Mouse (Mus musculus): ENCODE measurements around the gene Eva1b. TPM values are rescaled to one million over a fixed set of nuclear protein-coding genes. Genes with fewer than 3 reads are reported as not detected.
A peak's percentile ranks its signal among the peaks of the same experiment; 100 is the strongest.

Eva1b gene
- polyA plus RNA-seq, 1 experiment from 2014 or later: 42.5 TPM

- Histone ChIP-seq H3K9me3 (ENCODE audit: control insufficient read depth, low read length) (no peaks in the 10 kb centered on the region), H3K4me1 (ENCODE audit: control insufficient read depth, insufficient read depth, low read length) (peaks cover 31% of the 10 kb centered on the region), H3K27me3 (ENCODE audit: control insufficient read depth, insufficient read depth, low read length) (no peaks in the 10 kb centered on the region), H3K4me2 (ENCODE audit: low read depth) (no peak overlapping the region), H3K4me3 (ENCODE audit: low read depth, low read length) (no peak overlapping the region), H3K27ac (ENCODE audit: low read depth, low read length) (no peak overlapping the region), H3K36me3 (ENCODE audit: control insufficient read depth, insufficient read depth, low read length) (no peaks in the 10 kb centered on the region), H3K9ac (ENCODE audit: low read length) (no peak overlapping the region)
- 70% methylated on average over 8 of the region's 8 CpGs for WGBS
- no peak for ATAC-seq (ENCODE audit: insufficient read depth, low FRiP score, low TSS enrichment)
- DNase-seq (ENCODE audit: low spot score): no peak
Observed at GRCm38 (mm10) chr4:126108061-126108740, 39.3 kb upstream of the Eva1b start.

- WGBS: 82% methylated on average over 10 of the region's 10 CpGs
- Histone ChIP-seq H3K4me3 (ENCODE audit: low read depth, low read length) (no peak overlapping the region), H3K27me3 (ENCODE audit: control insufficient read depth, insufficient read depth, low read length) (no peaks in the 10 kb centered on the region), H3K4me2 (ENCODE audit: low read depth) (no peak overlapping the region), H3K9me3 (ENCODE audit: control insufficient read depth, low read length) (no peaks in the 10 kb centered on the region), H3K36me3 (ENCODE audit: control insufficient read depth, insufficient read depth, low read length) (no peaks in the 10 kb centered on the region), H3K4me1 (ENCODE audit: control insufficient read depth, insufficient read depth, low read length) (peaks cover 25% of the 10 kb centered on the region), H3K27ac (ENCODE audit: low read depth, low read length) (0 out of 2 replicates have a peak overlapping the region, but pooled peaks have one; percentile 24), H3K9ac (ENCODE audit: low read length) (no peak overlapping the region)
- ATAC-seq (ENCODE audit: insufficient read depth, low FRiP score, low TSS enrichment) (no peak), DNase-seq (ENCODE audit: low spot score) (no peak)
Observed at GRCm38 (mm10) chr4:126109613-126110373, 37.8 kb upstream of the Eva1b start.

- Histone ChIP-seq H3K4me1 (ENCODE audit: control insufficient read depth, insufficient read depth, low read length) (peaks cover 18% of the 10 kb centered on the region), H3K4me3 (ENCODE audit: low read depth, low read length) (no peak overlapping the region), H3K9ac (ENCODE audit: low read length) (peak overlapping the region; percentile 37; the same call in 1 of the 2 replicates), H3K27ac (ENCODE audit: low read depth, low read length) (peak overlapping the region; percentile 24; the same call in 1 of the 2 replicates), H3K4me2 (ENCODE audit: low read depth) (peak overlapping the region; percentile 5; the same call in 1 of the 2 replicates), H3K9me3 (ENCODE audit: control insufficient read depth, low read length) (no peaks in the 10 kb centered on the region), H3K27me3 (ENCODE audit: control insufficient read depth, insufficient read depth, low read length) (no peaks in the 10 kb centered on the region), H3K36me3 (ENCODE audit: control insufficient read depth, insufficient read depth, low read length) (no peaks in the 10 kb centered on the region)
- DNase-seq (ENCODE audit: low spot score) (peak; percentile 32), ATAC-seq (ENCODE audit: insufficient read depth, low FRiP score, low TSS enrichment) (no peak)
- 13% methylated on average over 12 of the region's 12 CpGs for WGBS
Observed at GRCm38 (mm10) chr4:126110374-126111152, 37.0 kb upstream of the Eva1b start.

- H3K36me3 ChIP-seq (ENCODE audit: control insufficient read depth, insufficient read depth, low read length): no peaks in the 10 kb centered on the region
- DNase-seq (ENCODE audit: low spot score): no peak
- no peak overlapping the region for H3K4me3 ChIP-seq (ENCODE audit: low read depth, low read length)
- WGBS: 26% methylated on average over 7 of the region's 7 CpGs
- peak overlapping the region; percentile 37; the same call in 1 of the 2 replicates for H3K9ac ChIP-seq (ENCODE audit: low read length)
- peak overlapping the region; percentile 24; the same call in 1 of the 2 replicates for H3K27ac ChIP-seq (ENCODE audit: low read depth, low read length)
- no peak overlapping the region for H3K4me2 ChIP-seq (ENCODE audit: low read depth)
- H3K4me1 ChIP-seq (ENCODE audit: control insufficient read depth, insufficient read depth, low read length): peaks cover 16% of the 10 kb centered on the region
- no peaks in the 10 kb centered on the region for H3K9me3 ChIP-seq (ENCODE audit: control insufficient read depth, low read length)
- ATAC-seq (ENCODE audit: insufficient read depth, low FRiP score, low TSS enrichment): no peak
- H3K27me3 ChIP-seq (ENCODE audit: control insufficient read depth, insufficient read depth, low read length): no peaks in the 10 kb centered on the region
Observed at GRCm38 (mm10) chr4:126111153-126111549, 36.4 kb upstream of the Eva1b start.

GRCm38 (mm10) chr4:126113243-126113642, 34.3 kb upstream of the Eva1b start:
- Histone ChIP-seq H3K4me1 (ENCODE audit: control insufficient read depth, insufficient read depth, low read length) (peaks cover 16% of the 10 kb centered on the region), H3K36me3 (ENCODE audit: control insufficient read depth, insufficient read depth, low read length) (no peaks in the 10 kb centered on the region), H3K9ac (ENCODE audit: low read length) (no peak overlapping the region), H3K4me2 (ENCODE audit: low read depth) (no peak overlapping the region), H3K27ac (ENCODE audit: low read depth, low read length) (no peak overlapping the region), H3K4me3 (ENCODE audit: low read depth, low read length) (no peak overlapping the region), H3K27me3 (ENCODE audit: control insufficient read depth, insufficient read depth, low read length) (no peaks in the 10 kb centered on the region), H3K9me3 (ENCODE audit: control insufficient read depth, low read length) (no peaks in the 10 kb centered on the region)
- WGBS: 81% methylated on average over 4 of the region's 4 CpGs
- DNase-seq (ENCODE audit: low spot score): no peak
- no peak for ATAC-seq (ENCODE audit: insufficient read depth, low FRiP score, low TSS enrichment)

- Histone ChIP-seq H3K4me3 (ENCODE audit: low read depth, low read length) (no peak overlapping the region), H3K9ac (ENCODE audit: low read length) (no peak overlapping the region), H3K36me3 (ENCODE audit: control insufficient read depth, insufficient read depth, low read length) (no peaks in the 10 kb centered on the region), H3K4me1 (ENCODE audit: control insufficient read depth, insufficient read depth, low read length) (peaks cover 16% of the 10 kb centered on the region), H3K9me3 (ENCODE audit: control insufficient read depth, low read length) (no peaks in the 10 kb centered on the region), H3K27ac (ENCODE audit: low read depth, low read length) (no peak overlapping the region), H3K4me2 (ENCODE audit: low read depth) (no peak overlapping the region), H3K27me3 (ENCODE audit: control insufficient read depth, insufficient read depth, low read length) (no peaks in the 10 kb centered on the region)
- DNase-seq (ENCODE audit: low spot score): peak; percentile 50
- 23% methylated on average over 6 of the region's 6 CpGs for WGBS
- ATAC-seq (ENCODE audit: insufficient read depth, low FRiP score, low TSS enrichment): no peak
Observed at GRCm38 (mm10) chr4:126113943-126114342, 33.6 kb upstream of the Eva1b start.

- Histone ChIP-seq H3K9ac (ENCODE audit: low read length) (no peak overlapping the region), H3K4me1 (ENCODE audit: control insufficient read depth, insufficient read depth, low read length) (peaks cover 9% of the 10 kb centered on the region), H3K4me2 (ENCODE audit: low read depth) (no peak overlapping the region), H3K27me3 (ENCODE audit: control insufficient read depth, insufficient read depth, low read length) (no peaks in the 10 kb centered on the region), H3K36me3 (ENCODE audit: control insufficient read depth, insufficient read depth, low read length) (no peaks in the 10 kb centered on the region; the same call in 1 of the 2 replicates), H3K27ac (ENCODE audit: low read depth, low read length) (no peak overlapping the region), H3K9me3 (ENCODE audit: control insufficient read depth, low read length) (no peaks in the 10 kb centered on the region), H3K4me3 (ENCODE audit: low read depth, low read length) (no peak overlapping the region)
- no peak for DNase-seq (ENCODE audit: low spot score)
- 85% methylated on average over 9 of the region's 9 CpGs for WGBS
- ATAC-seq (ENCODE audit: insufficient read depth, low FRiP score, low TSS enrichment): no peak
Observed at GRCm38 (mm10) chr4:126115411-126115810, 32.1 kb upstream of the Eva1b start.

- Histone ChIP-seq H3K4me2 (ENCODE audit: low read depth) (no peak overlapping the region), H3K36me3 (ENCODE audit: control insufficient read depth, insufficient read depth, low read length) (no peaks in the 10 kb centered on the region; the same call in 1 of the 2 replicates), H3K27me3 (ENCODE audit: control insufficient read depth, insufficient read depth, low read length) (no peaks in the 10 kb centered on the region), H3K9ac (ENCODE audit: low read length) (no peak overlapping the region), H3K27ac (ENCODE audit: low read depth, low read length) (no peak overlapping the region), H3K9me3 (ENCODE audit: control insufficient read depth, low read length) (no peaks in the 10 kb centered on the region), H3K4me3 (ENCODE audit: low read depth, low read length) (no peak overlapping the region), H3K4me1 (ENCODE audit: control insufficient read depth, insufficient read depth, low read length) (peaks cover 3% of the 10 kb centered on the region)
- ATAC-seq (ENCODE audit: insufficient read depth, low FRiP score, low TSS enrichment): no peak
- DNase-seq (ENCODE audit: low spot score): no peak
- 70% methylated on average over 6 of the region's 6 CpGs for WGBS
Observed at GRCm38 (mm10) chr4:126115871-126116521, 31.5 kb upstream of the Eva1b start.
